Mouse (Mus musculus) testis, postnatal 14 days (tissue): Measurements from ENCODE around the gene Prpf40a.

Experiments
- DNase-seq: peaks from one replicate; pipeline ENCODE4 v3.0.0; 2021; ENCODE audit warnings: low spot score

Gene Prpf40a

GRCm38 (mm10) chr2:53190684-53191511, at the start of gene Prpf40a:
TSS of gene Prpf40a (minus strand) at chr2:53191284.
- peak; percentile 99 for DNase-seq

DNA sequence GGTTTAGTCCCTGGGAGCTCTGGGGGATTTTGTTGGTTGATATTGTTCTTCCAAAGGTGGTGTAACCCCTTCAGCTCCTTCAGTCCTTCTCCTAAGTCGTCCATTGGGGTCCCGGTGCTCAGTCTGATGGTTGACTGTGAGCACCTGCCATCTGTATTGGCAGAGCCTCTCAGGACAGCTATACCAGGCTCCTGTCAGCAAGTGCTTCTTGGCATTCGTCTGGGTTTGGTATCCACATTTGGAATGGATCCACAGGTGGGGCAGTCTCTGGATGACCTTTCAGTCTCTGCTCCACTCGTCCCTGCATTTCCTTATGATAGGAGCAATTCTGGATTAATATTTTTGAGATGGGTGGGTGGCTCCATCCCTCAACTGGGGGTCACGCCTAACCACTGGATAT, 31.2 kb upstream of the Prpf40a start:
- DNase-seq, result no peak

- DNase-seq, result no peak
These were observed 22.4 kb upstream of the Prpf40a start for GRCm38 (mm10) chr2:53213493-53213892.

GRCm38 (mm10) chr2:53206749-53207148, 15.7 kb upstream of the Prpf40a start:
- DNase-seq, result no peak

- no peak for DNase-seq
These were observed 13.5 kb upstream of the Prpf40a start for GRCm38 (mm10) chr2:53204373-53205274.

GRCm38 (mm10) chr2:53200164-53200885, 9.2 kb upstream of the Prpf40a start:
- no peak for DNase-seq

DNA sequence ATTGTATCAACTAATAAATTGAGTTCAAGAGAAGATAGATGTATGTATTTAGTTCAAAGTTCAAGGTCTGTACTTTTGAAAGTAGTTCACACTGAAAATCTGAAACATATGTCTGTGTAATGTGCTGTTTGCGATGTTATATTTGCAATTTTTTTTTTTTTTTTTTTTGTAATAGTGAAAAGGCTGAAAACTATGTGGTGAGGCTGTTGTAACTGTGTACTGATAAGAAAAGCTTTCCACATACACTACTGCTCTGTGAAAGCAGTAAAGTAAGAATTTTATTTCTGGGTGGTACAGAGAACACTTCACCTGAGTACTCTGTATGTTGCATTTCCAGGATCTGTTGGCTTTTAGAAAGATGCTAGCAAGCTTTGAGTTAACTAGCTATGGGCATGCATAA, 8.1 kb upstream of the Prpf40a start:
- DNase-seq, result no peak

GRCm38 (mm10) chr2:53196431-53196830, 5.3 kb upstream of the Prpf40a start:
- no peak for DNase-seq

- no peak for DNase-seq
These were observed 1.3 kb upstream of the Prpf40a start for GRCm38 (mm10) chr2:53192386-53192785.

DNA sequence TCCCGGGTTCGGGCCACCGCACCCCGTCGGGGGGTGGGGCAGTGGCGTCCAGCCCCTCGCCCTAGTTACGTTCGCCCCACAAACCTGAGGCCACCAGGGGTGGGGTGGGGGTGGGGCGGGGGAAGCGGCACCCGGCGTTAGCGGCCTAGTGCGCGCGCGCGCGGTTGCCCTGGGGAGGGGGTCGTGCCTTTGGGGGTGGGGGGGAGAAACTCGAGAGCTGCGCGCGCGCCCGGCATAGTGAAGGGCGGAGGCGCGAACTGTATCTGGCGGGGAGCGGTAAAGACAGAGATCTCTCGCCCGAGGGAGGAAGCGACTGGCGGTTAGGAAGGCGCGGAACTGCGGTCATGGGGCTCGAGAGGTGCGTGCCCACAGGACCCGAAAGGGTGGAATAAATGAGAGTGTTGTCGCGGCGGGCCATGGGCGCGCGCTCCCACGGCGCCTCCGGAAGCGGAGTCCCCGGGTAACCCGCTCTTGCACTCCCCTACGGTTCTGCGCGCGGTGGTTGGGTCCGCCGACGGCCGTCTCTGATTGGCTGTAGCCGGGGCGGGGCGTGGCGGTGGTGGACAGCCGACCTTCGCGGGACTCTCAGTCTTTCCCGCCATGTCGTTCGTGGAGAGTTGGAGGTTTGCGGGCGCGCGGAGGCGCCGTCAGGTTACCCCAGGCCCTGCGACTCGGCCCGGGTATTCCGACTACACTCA, 588 bp upstream of the Prpf40a start, which contains the start of gene Arl6ip6:
TSS of gene Arl6ip6 (plus strand) at position 204 of the 698 bp plus-strand sequence.
- DNase-seq, result peak; percentile 98

DNA sequence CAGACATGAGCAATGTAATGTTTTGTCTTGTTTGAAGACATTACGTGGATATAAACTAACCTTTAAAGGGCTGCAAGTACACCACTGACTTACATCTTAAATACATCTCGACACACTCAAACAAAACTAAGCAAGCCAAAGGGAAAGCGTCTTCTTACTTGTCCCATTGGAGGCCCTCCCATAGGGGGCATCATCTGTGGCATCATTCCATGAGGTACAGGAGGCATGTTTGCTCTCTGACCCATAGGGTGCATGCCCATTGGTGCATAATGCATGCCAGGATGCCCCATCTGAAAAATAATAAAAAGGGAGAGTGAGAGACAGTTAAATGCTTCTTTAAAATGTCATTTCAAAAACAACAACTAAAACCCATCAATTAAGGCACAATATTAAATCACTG, 1.3 kb downstream of the Prpf40a start:
- DNase-seq, result no peak

DNA sequence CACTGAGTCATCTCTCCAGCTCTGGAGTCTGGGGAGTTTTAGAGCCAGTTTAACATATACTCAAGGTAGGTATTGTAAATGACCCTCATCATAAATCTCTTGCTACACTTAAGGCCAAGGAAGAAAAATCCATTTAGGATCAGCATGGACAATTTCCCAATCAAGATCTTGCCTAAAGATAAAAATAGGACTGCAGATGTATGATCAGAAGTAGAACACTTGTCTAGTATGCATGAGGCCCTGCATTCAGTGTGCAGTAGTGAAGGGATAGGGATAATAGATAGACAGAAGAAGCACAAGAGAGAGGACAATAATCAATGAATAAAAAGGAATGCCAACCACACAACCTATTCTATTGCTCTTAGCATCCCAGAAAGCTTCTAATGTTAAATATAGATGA, 11.2 kb downstream of the Prpf40a start:
- no peak for DNase-seq

- DNase-seq, result no peak
These were observed 12.1 kb downstream of the Prpf40a start for GRCm38 (mm10) chr2:53178966-53179365.

- no peak for DNase-seq
These were observed 17.1 kb downstream of the Prpf40a start for GRCm38 (mm10) chr2:53173966-53174365.

GRCm38 (mm10) chr2:53146852-53147251, 44.2 kb downstream of the Prpf40a start:
- no peak for DNase-seq

DNA sequence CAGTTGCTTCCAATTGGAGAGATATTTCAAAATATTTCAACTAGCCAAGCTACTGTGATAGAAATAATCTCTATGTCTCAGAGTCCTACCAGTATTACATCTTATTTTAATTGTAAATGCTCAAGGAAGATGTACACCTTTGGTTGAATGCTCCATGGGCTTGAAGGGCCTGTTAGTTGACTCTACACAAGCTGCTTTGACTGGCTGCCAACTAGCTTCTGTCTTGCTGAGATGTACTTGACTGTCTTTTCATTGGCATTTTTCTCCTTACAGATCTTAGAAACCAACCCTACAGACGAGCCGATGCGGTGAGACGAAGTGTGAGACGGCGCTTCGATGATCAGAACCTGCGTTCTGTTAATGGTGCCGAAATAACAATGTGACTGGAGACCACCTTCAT, 59.5 kb downstream of the Prpf40a start:
- no peak for DNase-seq

DNA sequence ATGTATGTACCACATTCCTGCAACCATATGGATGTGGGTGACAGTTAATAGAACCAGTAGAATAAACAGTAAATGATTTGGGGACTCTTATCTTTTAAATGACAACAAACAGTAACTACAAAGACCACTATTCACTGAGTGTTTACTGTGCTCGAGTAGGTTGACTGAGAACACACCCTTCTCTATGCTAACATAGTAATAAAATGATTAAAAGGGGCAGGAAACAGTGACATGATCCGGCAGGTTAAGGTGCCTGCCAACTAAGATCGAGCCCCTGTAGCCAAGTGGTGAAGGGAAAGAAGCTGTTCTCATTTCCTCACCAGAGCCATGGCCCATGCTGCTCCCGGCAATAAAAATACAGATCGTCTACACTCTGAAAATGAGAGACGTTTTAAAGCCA, 62.0 kb downstream of the Prpf40a start:
- DNase-seq, result no peak

DNA sequence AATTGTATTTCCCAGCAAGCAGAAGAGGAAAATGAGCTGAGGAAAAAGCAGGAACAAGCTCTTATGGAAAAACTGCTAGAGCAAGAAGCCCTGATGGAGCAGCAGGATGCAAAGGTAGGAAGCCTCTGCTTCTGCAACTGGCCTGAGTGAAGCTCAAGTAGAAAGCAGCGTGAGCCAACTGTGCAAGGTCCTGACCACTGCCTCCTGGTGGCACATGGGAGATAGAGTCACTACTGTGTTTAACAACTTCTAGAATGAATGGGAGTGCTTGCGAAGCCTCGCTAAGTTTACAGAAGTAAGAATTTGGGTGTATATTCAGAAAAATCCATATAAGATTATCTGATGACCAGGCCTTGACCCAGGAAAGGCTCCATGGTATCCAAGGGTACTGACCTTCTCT, 65.1 kb downstream of the Prpf40a start:
- no peak for DNase-seq

- no peak for DNase-seq
These were observed 69.3 kb downstream of the Prpf40a start for GRCm38 (mm10) chr2:53121797-53122196.

DNA sequence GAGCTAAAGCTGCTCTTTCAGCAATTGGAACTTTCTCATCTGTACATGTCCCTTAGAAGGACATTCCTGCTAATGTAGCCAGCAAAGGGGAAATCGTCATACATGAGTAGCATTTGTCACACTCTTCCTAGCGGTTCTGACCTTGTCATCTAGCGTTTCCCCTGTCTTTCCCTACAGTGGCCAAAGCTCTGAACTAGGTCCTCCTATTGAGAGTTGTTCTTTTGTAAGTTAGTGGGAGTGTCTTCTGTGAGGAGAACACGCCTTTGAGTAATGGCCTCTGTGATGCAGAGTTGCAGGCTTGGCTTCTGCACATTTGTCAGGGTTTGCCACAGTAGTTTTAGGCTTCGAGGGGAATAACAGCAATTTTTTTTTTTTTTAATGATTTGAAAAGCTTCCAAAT, 82.5 kb downstream of the Prpf40a start:
- DNase-seq, result no peak

DNA sequence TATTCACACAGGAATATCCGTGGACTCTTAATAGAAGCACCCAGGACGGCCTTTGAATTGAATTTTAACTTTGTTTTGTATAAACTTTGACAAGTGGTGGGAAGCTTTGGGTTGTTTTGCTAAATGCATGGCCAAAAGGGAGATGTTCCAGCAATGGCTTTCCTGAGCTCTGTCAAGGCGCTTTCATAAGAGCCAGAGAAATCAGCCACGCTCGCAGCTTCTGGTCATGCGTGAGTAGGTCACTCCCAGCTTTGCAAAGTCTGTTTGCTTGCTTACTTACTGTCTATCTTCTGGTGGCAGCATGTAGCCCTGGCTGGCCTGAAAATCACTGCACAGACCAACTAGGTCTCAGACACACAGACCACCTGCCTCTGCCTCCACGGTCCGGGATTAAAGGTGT, 84.6 kb downstream of the Prpf40a start:
- DNase-seq, result no peak

GRCm38 (mm10) chr2:53106056-53106455, 85.0 kb downstream of the Prpf40a start:
- DNase-seq, result no peak
